Mouse (Mus musculus) MEL (cell line): ENCODE results near the gene Fbxl15. TPM values are rescaled to one million over a fixed set of nuclear protein-coding genes. Genes with fewer than 3 reads are reported as not detected.

Experiments
- DNase-seq: peaks from one replicate; pipeline ENCODE4 v3.0.0; 2011; ENCODE audit warnings: low read depth, low spot score
- H3K27ac ChIP-seq: 2 replicates; pipeline ENCODE4 v1.5.1; 2012; ENCODE audit warnings: low read depth, mild to moderate bottlenecking, control low read depth, low read length, moderate library complexity; ENCODE audit not compliant: control insufficient read depth
- H3K27me3 ChIP-seq, 2 experiments: fragments of 150-350 bp in 1 of 2; sonication (generic) in 1 of 2; 2 replicates each; pipeline ENCODE4 v1.6.1; 2012; ENCODE audit warnings: low read length in 2 of 2, mild to moderate bottlenecking in 2 of 2, improper control_type of control experiment in 1 of 2, moderate library complexity in 1 of 2; ENCODE audit not compliant: insufficient read depth in 2 of 2, control insufficient read depth in 1 of 2
- H3K36me3 ChIP-seq, 2 experiments: 2 replicates each; pipeline ENCODE4 v1.6.1; 2012 to 2014; ENCODE audit warnings: low read length in 2 of 2, improper control_type of control experiment in 1 of 2, inconsistent platforms in 1 of 2, mild to moderate bottlenecking in 1 of 2; ENCODE audit not compliant: insufficient read depth in 2 of 2, control insufficient read depth in 1 of 2
- H3K4me1 ChIP-seq, 2 experiments: fragments of 150-350 bp in 1 of 2; sonication (generic) in 1 of 2; 2 replicates each; pipeline ENCODE4 v1.6.1; 2012; ENCODE audit warnings: low read length in 2 of 2, improper control_type of control experiment in 1 of 2, mild to moderate bottlenecking in 1 of 2; ENCODE audit not compliant: insufficient read depth in 2 of 2, control insufficient read depth in 1 of 2
- H3K4me3 ChIP-seq, 2 experiments: fragments of 150-350 bp in 1 of 2; sonication (generic) in 1 of 2; 2 replicates each; pipeline ENCODE4 v1.5.1; 2012; ENCODE audit warnings: low read depth in 2 of 2, low read length in 2 of 2, mild to moderate bottlenecking in 2 of 2, moderate library complexity in 2 of 2, control low read depth in 1 of 2, improper control_type of control experiment in 1 of 2; ENCODE audit not compliant: control insufficient read depth in 1 of 2, insufficient read depth in 1 of 2
- H3K79me2 ChIP-seq: 2 replicates; pipeline ENCODE4 v1.6.1; 2012; ENCODE audit warnings: mild to moderate bottlenecking, low read length, moderate library complexity; ENCODE audit not compliant: control insufficient read depth, poor library complexity, insufficient read depth
- H3K9ac ChIP-seq: 2 replicates; pipeline ENCODE4 v1.6.1; 2012; ENCODE audit warnings: low read depth, mild to moderate bottlenecking, control low read depth, low read length, moderate library complexity; ENCODE audit not compliant: control insufficient read depth, poor library complexity, severe bottlenecking
- H3K9me3 ChIP-seq: fragments of 150-350 bp; sonication (generic); replicated peaks from 2 replicates; pipeline ENCODE4 v1.6.1; 2012; ENCODE audit warnings: mild to moderate bottlenecking, low read length, improper control_type of control experiment, moderate library complexity; ENCODE audit not compliant: insufficient read depth
- BHLHE40 ChIP-seq: IDR thresholded peaks from 2 replicates; pipeline ENCODE4 v1.6.1; 2012; ENCODE audit warnings: low read depth, mild to moderate bottlenecking, inconsistent platforms, low read length, improper control_type of control experiment, borderline replicate concordance
- CHD2 ChIP-seq: IDR thresholded peaks from 2 replicates; pipeline ENCODE4 v1.6.1; 2011; ENCODE audit warnings: low read length, improper control_type of control experiment
- JUND ChIP-seq: IDR thresholded peaks from 2 replicates; pipeline ENCODE4 v1.6.1; 2011; ENCODE audit warnings: low read depth, mild to moderate bottlenecking, improper control_type of control experiment, low read length
- KAT2A ChIP-seq: conservative IDR thresholded peaks from 2 replicates; pipeline ENCODE4 v1.6.1; 2012; ENCODE audit warnings: low read depth, low read length, improper control_type of control experiment, inconsistent platforms
- MAFK ChIP-seq: IDR thresholded peaks from 2 replicates; pipeline ENCODE4 v1.6.1; 2011; ENCODE audit warnings: low read depth, mild to moderate bottlenecking, low read length, improper control_type of control experiment, borderline replicate concordance
- MAX ChIP-seq: IDR thresholded peaks from 2 replicates; pipeline ENCODE4 v1.6.1; 2011; ENCODE audit warnings: low read length, improper control_type of control experiment
- MEF2A ChIP-seq: IDR thresholded peaks from 2 replicates; pipeline ENCODE4 v1.6.1; 2014; ENCODE audit warnings: low read depth, mild to moderate bottlenecking, inconsistent platforms, low read length, improper control_type of control experiment; ENCODE audit not compliant: poor library complexity, insufficient replicate concordance, severe bottlenecking; ENCODE audit errors: extremely low read depth
- MXI1 ChIP-seq: IDR thresholded peaks from 2 replicates; pipeline ENCODE4 v1.6.1; 2011; ENCODE audit warnings: mild to moderate bottlenecking, low read depth, low read length, improper control_type of control experiment
- MYB ChIP-seq: IDR thresholded peaks from 2 replicates; pipeline ENCODE4 v1.6.1; 2011; ENCODE audit warnings: mild to moderate bottlenecking, low read depth, low read length, improper control_type of control experiment
- NRF1 ChIP-seq: IDR thresholded peaks from 2 replicates; pipeline ENCODE4 v1.6.1; 2014; ENCODE audit warnings: low read depth, mild to moderate bottlenecking, inconsistent platforms, low read length, improper control_type of control experiment, moderate library complexity; ENCODE audit not compliant: poor library complexity, insufficient read depth, severe bottlenecking
- POLR2AphosphoS2 ChIP-seq: IDR thresholded peaks from 2 replicates; pipeline ENCODE4 v1.6.1; 2011; ENCODE audit warnings: low read length, improper control_type of control experiment
- UBTF ChIP-seq: IDR thresholded peaks from 2 replicates; pipeline ENCODE4 v1.6.1; 2012; ENCODE audit warnings: low read depth, mild to moderate bottlenecking, inconsistent platforms, low read length, improper control_type of control experiment, moderate library complexity, borderline replicate concordance; ENCODE audit not compliant: insufficient read depth
- ZKSCAN1 ChIP-seq: IDR thresholded peaks from 2 replicates; pipeline ENCODE4 v1.6.1; 2012; ENCODE audit warnings: low read depth, mild to moderate bottlenecking, inconsistent platforms, low read length, improper control_type of control experiment, moderate library complexity
- ZMIZ1 ChIP-seq: IDR thresholded peaks from 2 replicates; pipeline ENCODE4 v1.6.1; 2012; ENCODE audit warnings: low read depth, mild to moderate bottlenecking, inconsistent platforms, low read length, improper control_type of control experiment, moderate library complexity
- ZNF384 ChIP-seq: IDR thresholded peaks from 2 replicates; pipeline ENCODE4 v1.6.1; 2012; ENCODE audit warnings: low read depth, mild to moderate bottlenecking, inconsistent platforms, low read length, improper control_type of control experiment
- polyA plus RNA-seq, 2 experiments: library from polyadenylated mRNA; stranded (reverse) in 1 of 2; unstranded in 1 of 2; fragments of >175 nt in 1 of 2; fragments of >200 nt in 1 of 2; gene quantifications; 2 replicates each; pipeline versions ENCODE4 v1.2.1 to v1.2.4; 2012; ENCODE audit warnings: low replicate concordance in 2 of 2, low read depth in 1 of 2; ENCODE audit not compliant: insufficient read length in 2 of 2, insufficient read depth in 1 of 2, missing spikeins in 1 of 2
- total RNA-seq: library from RNA; depleted of rRNA; stranded (reverse); fragments of 300-350 nt; gene quantifications from 2 replicates; pipeline ENCODE4 v1.2.3, GENCODE M21; 2012

Fbxl15 gene
- total and polyA plus RNA-seq, 3 experiments = 12.7 to 13.2 TPM; not detected in 1

GRCm38 (mm10) chr19:46326756-46327305 is 1.2 kb upstream of the Fbxl15 start, which contains the start of gene Psd (continued):
- TF ChIP-seq NRF1 (peak; percentile 85), MEF2A (no peak)

GRCm38 (mm10) chr19:46327531-46328064 is 386 bp upstream of the Fbxl15 start:
- Histone ChIP-seq H3K4me3 (peak overlapping the region; percentile 78 to 85), H3K4me1 (peaks cover 0 to 18% of the 10 kb centered on the region in 2 experiments; a peak in 2 of 4 replicates), H3K79me2 (peaks cover 2% of the 10 kb centered on the region; the same call in 1 of the 2 replicates), H3K9ac (peak overlapping the region; percentile 75), H3K9me3 (no peaks in the 10 kb centered on the region), H3K27ac (peak overlapping the region; percentile 10), H3K27me3 (no peaks in the 10 kb centered on the region), H3K36me3 (peaks cover 0 to 5% of the 10 kb centered on the region in 2 experiments; a peak in 2 of 4 replicates)
- DNase-seq = peak; percentile 69
- 0 out of 2 replicates have a peak, but pooled peaks have one; percentile 24 for TF ChIP-seq MAX
- TF ChIP-seq MEF2A = no peak
- TF ChIP-seq NRF1 = peak; percentile 20; the same call in 1 of the 2 replicates

GRCm38 (mm10) chr19:46329031-46329641 is 1.2 kb downstream of the Fbxl15 start:
- H3K4me3 ChIP-seq = peak overlapping the region; percentile 78 to 85
- no peaks in the 10 kb centered on the region for H3K27me3 ChIP-seq
- peaks cover 2% of the 10 kb centered on the region; the same call in 1 of the 2 replicates for H3K79me2 ChIP-seq
- peak overlapping the region; percentile 75 for H3K9ac ChIP-seq
- TF ChIP-seq UBTF (no peak), BHLHE40 (no peak), MAFK (no peak), NRF1 (no peak), ZNF384 (no peak), ZMIZ1 (no peak), POLR2AphosphoS2 (no peak), ZKSCAN1 (no peak), KAT2A (no peak), MYB (no peak), JUND (no peak), CHD2 (no peak), MXI1 (no peak)
- no peak overlapping the region for H3K27ac ChIP-seq
- DNase-seq = no peak
- H3K36me3 ChIP-seq = peaks cover 0 to 5% of the 10 kb centered on the region in 2 experiments; a peak in 2 of 4 replicates
- H3K9me3 ChIP-seq = no peaks in the 10 kb centered on the region
- peaks cover 0 to 18% of the 10 kb centered on the region in 2 experiments; a peak in 2 of 4 replicates for H3K4me1 ChIP-seq
